Comparison of ENCODE assay signal across 9 mouse cellular contexts in genomic region chr4:88781831-88782230, GRCm38 (mm10). TPM values are rescaled to one million over a fixed set of nuclear protein-coding genes. Genes with fewer than 3 reads are reported as not detected.
DNase-seq lines count a peak whose midpoint lies in the region; ATAC-seq lines count a peak whose summit lies in the region.
"Not testable (repeated sequence)": the region's sequence is repeated elsewhere in the genome, so short reads cannot be mapped to it uniquely, and the experiment has no call there.
"Had no signal": no experiment of that assay in that cellular context is flagged by ENCODE, and none has a peak within 500 bp of the region (broad histone marks: within the 10 kb centered on the region; RNA-seq: fewer than 3 reads in every experiment).

Gene Ifnz (plus strand): TSS chr4:88782131.

- not testable (repeated sequence) for H3K4me1 ChIP-seq in embryonic facial prominence, embryonic 10.5 days; forebrain, embryonic 15.5 days; heart, embryonic 16.5 days (ENCODE audit: control insufficient read depth, insufficient read depth, low read length); intestine, embryonic 14.5 days (replicated peaks; ENCODE audit: control insufficient read depth, insufficient read depth, low read length); limb, embryonic 12.5 days (replicated peaks); liver, embryonic 16.5 days (ENCODE audit: control insufficient read depth, low read depth, low read length); midbrain, embryonic 13.5 days (replicated peaks); stomach, embryonic 14.5 days (ENCODE audit: control insufficient read depth, insufficient read depth, low read length)

- not testable (repeated sequence) for H3K9me3 ChIP-seq in embryonic facial prominence, embryonic 10.5 days; forebrain, embryonic 15.5 days; heart, embryonic 16.5 days (replicated peaks; ENCODE audit: control insufficient read depth, low read length); intestine, embryonic 14.5 days (ENCODE audit: control insufficient read depth, low read length); limb, embryonic 12.5 days; liver, embryonic 16.5 days (replicated peaks; ENCODE audit: control insufficient read depth, low read length); midbrain, embryonic 13.5 days; stomach, embryonic 14.5 days (ENCODE audit: control insufficient read depth, low read depth, low read length)

- H3K27me3 ChIP-seq in embryonic facial prominence, embryonic 10.5 days (replicated peaks; ENCODE audit: low read depth, poor library complexity, severe bottlenecking); forebrain, embryonic 15.5 days; heart, embryonic 16.5 days (ENCODE audit: control insufficient read depth, insufficient read depth, low read length); intestine, embryonic 14.5 days (replicated peaks; ENCODE audit: control insufficient read depth, insufficient read depth, low read length); limb, embryonic 12.5 days; liver, embryonic 16.5 days (ENCODE audit: control insufficient read depth, insufficient read depth, low read depth, low read length); midbrain, embryonic 13.5 days; stomach, embryonic 14.5 days (ENCODE audit: control insufficient read depth, insufficient read depth, low read length): not testable (repeated sequence)

- WGBS in embryonic facial prominence, embryonic 10.5 days = 24% methylated on average over 5 of the region's 7 CpGs
- 26% methylated on average over 4 of the region's 7 CpGs for WGBS in forebrain, embryonic 15.5 days
- WGBS in heart, embryonic 16.5 days = 20% methylated on average over 3 of the region's 7 CpGs
- 36% methylated on average over 3 of the region's 7 CpGs for WGBS in intestine, embryonic 14.5 days
- 12% methylated on average over 5 of the region's 7 CpGs for WGBS in limb, embryonic 12.5 days
- 8% methylated on average over 4 of the region's 7 CpGs for WGBS in liver, embryonic 16.5 days (ENCODE audit: insufficient replicate concordance)
- WGBS in midbrain, embryonic 13.5 days = 12% methylated on average over 4 of the region's 7 CpGs
- WGBS in stomach, embryonic 14.5 days = 11% methylated on average over 1 of the region's 7 CpGs

- H3K36me3 ChIP-seq in embryonic facial prominence, embryonic 10.5 days (replicated peaks); forebrain, embryonic 15.5 days; heart, embryonic 16.5 days (ENCODE audit: control insufficient read depth, insufficient read depth); intestine, embryonic 14.5 days (ENCODE audit: control insufficient read depth, insufficient read depth, low read length); limb, embryonic 12.5 days; liver, embryonic 16.5 days (ENCODE audit: control insufficient read depth, insufficient read depth); midbrain, embryonic 13.5 days; stomach, embryonic 14.5 days (ENCODE audit: control insufficient read depth, insufficient read depth, low read length): not testable (repeated sequence)

- not testable (repeated sequence) for DNase-seq in embryonic facial prominence, embryonic 10.5 days (ENCODE audit: low spot score); intestine, embryonic 14.5 days (ENCODE audit: low spot score)

- H3K27ac ChIP-seq in embryonic facial prominence, embryonic 10.5 days (replicated peaks); forebrain, embryonic 15.5 days (replicated peaks); intestine, embryonic 14.5 days (ENCODE audit: low read depth); limb, embryonic 12.5 days; liver, embryonic 16.5 days (ENCODE audit: low read length); midbrain, embryonic 13.5 days; stomach, embryonic 14.5 days (ENCODE audit: low read length): not testable (repeated sequence)
- H3K27ac ChIP-seq in heart, embryonic 16.5 days (ENCODE audit: low read length) = peak within 1 kb of the TSS; percentile 62

- peak within 1 kb of the TSS; percentile 40; the same call in 1 of the 2 replicates for H3K4me3 ChIP-seq in embryonic facial prominence, embryonic 10.5 days
- peak within 1 kb of the TSS; percentile 17; the same call in 1 of the 2 replicates for H3K4me3 ChIP-seq in forebrain, embryonic 15.5 days
- peak within 1 kb of the TSS; percentile 33 for H3K4me3 ChIP-seq in heart, embryonic 16.5 days (ENCODE audit: low read length)
- H3K4me3 ChIP-seq in intestine, embryonic 14.5 days (ENCODE audit: low read depth, low read length); liver, embryonic 16.5 days (ENCODE audit: low read depth, low read length); midbrain, embryonic 13.5 days (replicated peaks); stomach, embryonic 14.5 days (ENCODE audit: low read depth, low read length): not testable (repeated sequence)
- H3K4me3 ChIP-seq in limb, embryonic 12.5 days (replicated peaks) = peak within 1 kb of the TSS; percentile 25; the same call in 1 of the 2 replicates

- peak within 1 kb of the TSS; percentile 40 for H3K4me2 ChIP-seq in forebrain, embryonic 15.5 days (replicated peaks)
- H3K4me2 ChIP-seq in heart, embryonic 16.5 days (ENCODE audit: low read depth, low read length) = peak within 1 kb of the TSS; percentile 47
- peak within 1 kb of the TSS; percentile 29; the same call in 1 of the 2 replicates for H3K4me2 ChIP-seq in intestine, embryonic 14.5 days (ENCODE audit: low read length)
- H3K4me2 ChIP-seq in limb, embryonic 12.5 days = peak within 1 kb of the TSS; percentile 45
- peak within 1 kb of the TSS; percentile 41; the same call in 1 of the 2 replicates for H3K4me2 ChIP-seq in liver, embryonic 16.5 days (ENCODE audit: low read depth, low read length)
- peak within 1 kb of the TSS; percentile 41 for H3K4me2 ChIP-seq in midbrain, embryonic 13.5 days (replicated peaks)
- 0 out of 2 replicates have a peak within 1 kb of the TSS, but pooled peaks have one; percentile 18 for H3K4me2 ChIP-seq in stomach, embryonic 14.5 days (replicated peaks; ENCODE audit: low read depth, low read length)

- not testable (repeated sequence) for ATAC-seq in forebrain, embryonic 15.5 days (replicated peaks); heart, embryonic 16.5 days (replicated peaks; ENCODE audit: extremely low read depth, insufficient read depth, low FRiP score); intestine, embryonic 14.5 days (replicated peaks; ENCODE audit: low FRiP score, low TSS enrichment, low read depth); limb, embryonic 12.5 days (ENCODE audit: insufficient number of reproducible peaks, insufficient read depth, low FRiP score, low TSS enrichment, low read depth); liver, embryonic 16.5 days (ENCODE audit: low read depth); midbrain, embryonic 13.5 days; stomach, embryonic 14.5 days (ENCODE audit: insufficient number of reproducible peaks, insufficient read depth, low FRiP score, low read depth)

- not testable (repeated sequence) for H3K9ac ChIP-seq in forebrain, embryonic 15.5 days (replicated peaks); intestine, embryonic 14.5 days (ENCODE audit: low read length); limb, embryonic 12.5 days (replicated peaks); liver, embryonic 16.5 days (ENCODE audit: low read depth, low read length); midbrain, embryonic 13.5 days (replicated peaks); stomach, embryonic 14.5 days (replicated peaks; ENCODE audit: low read depth, low read length)
- H3K9ac ChIP-seq in heart, embryonic 16.5 days (ENCODE audit: low read length) = peak within 1 kb of the TSS; percentile 43; the same call in 1 of the 2 replicates

RNA-seq across cellular contexts. Expression of gene Ifnz, which starts in this region (rescaled TPM):
- polyA plus RNA-seq in embryonic facial prominence, embryonic 10.5 days (2016; fragmentation: Nextera tagmentation; extraction: Ambion mirVana) = 0.14 TPM in 1 of 2 replicates, not detected in the other
- polyA plus RNA-seq in forebrain, embryonic 15.5 days (2015; fragmentation: Nextera tagmentation; extraction: Ambion mirVana) = 0.20 TPM in 1 of 2 replicates, not detected in the other
- polyA plus RNA-seq in heart, embryonic 16.5 days (2015; fragmentation: Nextera tagmentation; extraction: Ambion mirVana) = 0.50 TPM in 1 of 2 replicates, not detected in the other
- polyA plus RNA-seq in intestine, embryonic 14.5 days (2014; fragmentation: Nextera tagmentation; extraction: Ambion mirVana) = 0.28 TPM in 1 of 2 replicates, not detected in the other
- polyA plus RNA-seq in limb, embryonic 12.5 days (2016; fragmentation: Nextera tagmentation; extraction: Ambion mirVana) = 0.30 and 0.32 TPM in 2 replicates
- polyA plus RNA-seq in liver, embryonic 16.5 days (2015; fragmentation: Nextera tagmentation; extraction: Ambion mirVana) = not detected in 2 replicates
- 0.22 TPM in 1 of 2 replicates, not detected in the other for polyA plus RNA-seq in midbrain, embryonic 13.5 days (2015; fragmentation: Nextera tagmentation; extraction: Ambion mirVana)
- not detected in 2 replicates for polyA plus RNA-seq in stomach, embryonic 14.5 days (2014; fragmentation: Nextera tagmentation; extraction: Ambion mirVana)
- polyA plus RNA-seq: adrenal gland, adult 2 months had no signal
